Mouse (Mus musculus): ENCODE measurements around the gene Hoxd11. TPM values are rescaled to one million over a fixed set of nuclear protein-coding genes. Genes with fewer than 3 reads are reported as not detected.

The Hoxd11 gene
- polyA plus RNA-seq, 1 experiment = not detected

DNA sequence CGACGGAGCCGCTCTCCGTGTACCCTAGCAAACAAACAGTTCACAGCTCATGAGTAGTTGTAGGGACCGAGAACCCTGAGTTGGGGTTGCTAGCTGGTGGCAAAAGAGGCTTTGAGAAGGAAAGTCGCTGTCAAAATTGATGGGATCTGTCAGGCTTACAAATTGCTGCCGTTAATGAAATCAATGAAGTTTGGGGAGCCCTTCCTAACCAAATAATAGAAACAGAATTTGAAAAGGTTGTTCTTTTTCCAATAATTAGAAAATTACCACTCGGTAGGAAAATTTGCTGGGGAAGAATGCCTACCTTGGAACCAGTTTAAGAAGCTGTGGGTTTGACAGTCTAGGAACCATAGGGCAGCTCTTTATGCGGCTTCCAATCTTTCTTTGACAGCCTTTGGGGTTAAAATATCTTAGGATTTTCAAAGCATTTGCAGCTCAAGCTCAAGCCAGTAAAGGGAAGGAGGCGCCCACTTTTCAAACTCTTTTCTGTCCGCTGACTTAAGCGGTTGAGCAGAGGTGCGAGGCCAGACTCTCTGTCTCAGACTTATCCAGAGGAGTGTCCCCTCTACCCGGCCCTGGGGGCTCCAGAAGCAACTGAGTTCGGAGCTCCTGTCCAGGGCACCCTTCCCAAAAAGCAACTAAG lies 21.2 kb upstream of the Hoxd11 start:
- Histone ChIP-seq H3K27ac (ENCODE audit: control insufficient read depth, insufficient read depth, low read length) (no peak overlapping the region), H3K4me1 (replicated peaks; ENCODE audit: control insufficient read depth, insufficient read depth, low read length) (no peaks in the 10 kb centered on the region), H3K4me3 (ENCODE audit: control insufficient read depth, insufficient read depth, low read length) (no peak overlapping the region), H3K36me3 (ENCODE audit: control insufficient read depth, insufficient read depth, low read length) (no peaks in the 10 kb centered on the region), H3K27me3 (ENCODE audit: control insufficient read depth, insufficient read depth, low read length) (peaks cover 41% of the 10 kb centered on the region)
- no peak for DNase-seq
- WGBS = 7% methylated on average over 15 of the region's 15 CpGs
- TF ChIP-seq CTCF (IDR thresholded peaks at IDR 0.05; ENCODE audit: borderline replicate concordance, control insufficient read depth, extremely low read depth, insufficient read depth, low read length, poor library complexity) (no peak), POLR2A (IDR thresholded peaks at IDR 0.05; ENCODE audit: control insufficient read depth, extremely low read depth, insufficient read depth, low read length, poor library complexity) (no peak)

DNA sequence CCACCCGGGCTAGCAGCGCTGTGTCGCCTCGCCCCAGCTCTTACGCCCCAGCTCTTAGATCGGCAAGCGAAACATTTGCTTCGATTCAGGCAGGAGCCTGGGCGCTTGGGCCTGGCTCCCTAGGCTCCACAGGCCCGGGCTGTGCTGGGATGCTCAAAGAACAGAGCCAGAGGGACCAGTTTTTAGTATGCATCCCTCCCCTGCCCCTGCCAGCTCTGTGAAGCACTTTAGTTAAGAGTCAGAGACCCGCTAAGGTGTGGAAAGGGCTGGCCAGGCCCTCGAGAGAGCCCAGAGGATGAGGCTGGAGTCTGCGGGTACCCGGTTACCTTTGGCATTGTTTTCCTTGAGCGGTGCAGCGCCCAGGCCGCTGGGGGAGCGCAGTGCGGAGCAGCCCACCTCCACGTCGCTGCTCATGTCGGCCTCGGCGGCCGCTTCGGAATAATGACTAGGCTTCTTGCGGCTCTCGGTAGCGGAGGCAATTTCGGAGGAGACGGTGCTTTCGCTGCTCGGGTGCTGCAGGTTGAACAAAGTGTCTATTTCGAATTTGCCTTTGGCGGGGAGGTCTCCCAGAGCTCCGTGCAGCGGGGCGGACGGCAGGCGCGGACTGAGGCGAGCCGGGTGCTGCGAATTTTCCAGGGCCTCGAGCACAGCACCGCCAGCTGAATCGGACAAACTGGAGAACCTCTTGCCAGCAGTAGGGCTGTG lies 20.5 kb upstream of the Hoxd11 start:
- TF ChIP-seq CTCF (IDR thresholded peaks at IDR 0.05; ENCODE audit: borderline replicate concordance, control insufficient read depth, extremely low read depth, insufficient read depth, low read length, poor library complexity) (no peak), POLR2A (IDR thresholded peaks at IDR 0.05; ENCODE audit: control insufficient read depth, extremely low read depth, insufficient read depth, low read length, poor library complexity) (no peak)
- 7% methylated on average over 47 of the region's 47 CpGs for WGBS
- H3K4me1 ChIP-seq (replicated peaks; ENCODE audit: control insufficient read depth, insufficient read depth, low read length) = no peaks in the 10 kb centered on the region
- H3K27ac ChIP-seq (ENCODE audit: control insufficient read depth, insufficient read depth, low read length) = no peak overlapping the region
- peaks cover 42% of the 10 kb centered on the region for H3K27me3 ChIP-seq (ENCODE audit: control insufficient read depth, insufficient read depth, low read length)
- no peak for DNase-seq
- H3K36me3 ChIP-seq (ENCODE audit: control insufficient read depth, insufficient read depth, low read length) = no peaks in the 10 kb centered on the region
- H3K4me3 ChIP-seq (ENCODE audit: control insufficient read depth, insufficient read depth, low read length) = no peak overlapping the region

DNA sequence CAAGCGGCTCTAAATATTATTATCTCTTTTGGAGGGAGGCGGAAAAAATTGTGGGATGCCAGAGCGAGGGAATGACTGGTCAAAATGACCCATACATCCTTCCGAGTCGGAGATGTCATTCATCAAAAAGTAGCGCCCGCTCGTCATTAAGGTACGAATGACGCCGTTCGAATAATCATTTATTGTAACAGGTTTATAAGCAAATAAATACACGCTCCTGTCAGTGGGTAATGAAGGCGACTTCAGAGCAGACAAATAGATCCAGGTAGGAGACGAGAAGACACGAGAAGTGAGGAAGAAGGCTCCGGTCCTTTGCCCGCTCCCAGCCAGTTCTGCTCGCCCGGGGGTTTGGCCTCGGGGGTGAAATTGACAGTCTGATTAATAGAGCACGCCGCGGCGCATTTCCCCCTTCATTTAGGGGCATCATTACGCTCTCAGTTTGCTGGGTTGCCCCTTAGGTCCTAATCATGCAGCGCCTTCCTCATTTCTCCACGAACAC lies 19.8 kb upstream of the Hoxd11 start, which contains the start of gene Evx2:
Gene Evx2, minus strand, starts transcription at position 51 of the 499 bp plus-strand sequence.
- Histone ChIP-seq H3K36me3 (ENCODE audit: control insufficient read depth, insufficient read depth, low read length) (no peaks in the 10 kb centered on the region), H3K27ac (ENCODE audit: control insufficient read depth, insufficient read depth, low read length) (no peak within 1 kb of the TSS), H3K4me1 (replicated peaks; ENCODE audit: control insufficient read depth, insufficient read depth, low read length) (no peaks in the 10 kb centered on the region), H3K27me3 (ENCODE audit: control insufficient read depth, insufficient read depth, low read length) (peaks cover 45% of the 10 kb centered on the region), H3K4me3 (ENCODE audit: control insufficient read depth, insufficient read depth, low read length) (no peak within 1 kb of the TSS)
- 11% methylated on average over 28 of the region's 28 CpGs for WGBS
- no peak for DNase-seq
- TF ChIP-seq POLR2A (IDR thresholded peaks at IDR 0.05; ENCODE audit: control insufficient read depth, extremely low read depth, insufficient read depth, low read length, poor library complexity) = no peak
- TF ChIP-seq CTCF (IDR thresholded peaks at IDR 0.05; ENCODE audit: borderline replicate concordance, control insufficient read depth, extremely low read depth, insufficient read depth, low read length, poor library complexity) = no peak

DNA sequence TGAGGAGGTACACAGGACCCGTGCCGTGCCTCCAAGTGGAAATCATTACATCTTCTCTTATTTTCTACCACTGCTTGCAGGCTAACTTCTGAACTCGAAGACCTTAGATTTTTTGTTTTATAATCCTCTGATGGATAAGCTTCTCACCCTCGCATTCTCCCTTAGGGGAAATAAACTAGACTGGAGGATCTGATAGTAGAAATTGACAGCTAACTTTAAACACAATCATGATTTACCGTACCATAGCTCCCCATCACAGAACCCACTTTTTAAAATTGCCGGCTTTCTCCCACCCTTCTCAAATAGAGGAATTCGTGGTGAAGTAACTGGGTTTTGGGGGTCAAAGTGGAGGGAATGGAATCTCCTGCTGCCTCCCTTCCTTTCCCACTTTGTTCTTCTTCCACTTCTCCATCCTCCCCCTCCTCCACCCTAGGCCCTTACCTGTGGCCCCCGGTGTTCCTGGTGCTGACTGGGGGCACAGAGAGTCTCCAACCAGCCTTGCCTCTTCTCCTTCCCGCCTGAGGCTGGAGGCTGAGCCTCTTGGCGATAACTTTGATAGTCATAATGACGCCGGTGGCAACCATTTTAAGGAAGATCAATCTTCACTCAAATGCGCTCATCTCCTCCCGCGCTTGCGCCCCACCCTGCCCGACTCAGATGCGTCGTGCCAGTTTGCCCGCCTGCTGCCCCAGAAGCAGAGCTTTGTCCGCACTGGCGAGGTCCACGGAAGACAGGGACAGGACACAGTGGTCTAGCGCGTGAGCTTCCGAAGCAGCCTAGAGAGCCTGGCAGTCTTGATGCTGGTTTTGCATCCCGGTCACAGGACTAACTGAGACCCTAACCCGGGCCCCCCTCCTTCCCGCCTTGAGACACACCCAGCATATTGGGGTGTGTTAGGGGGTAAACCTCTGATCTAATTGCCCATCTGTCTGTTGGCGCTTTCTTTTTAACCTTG lies 18.7 kb upstream of the Hoxd11 start:
- Histone ChIP-seq H3K36me3 (ENCODE audit: control insufficient read depth, insufficient read depth, low read length) (no peaks in the 10 kb centered on the region), H3K27me3 (ENCODE audit: control insufficient read depth, insufficient read depth, low read length) (peaks cover 42% of the 10 kb centered on the region), H3K4me1 (replicated peaks; ENCODE audit: control insufficient read depth, insufficient read depth, low read length) (no peaks in the 10 kb centered on the region), H3K4me3 (ENCODE audit: control insufficient read depth, insufficient read depth, low read length) (no peak overlapping the region), H3K27ac (ENCODE audit: control insufficient read depth, insufficient read depth, low read length) (no peak overlapping the region)
- no peak for DNase-seq
- TF ChIP-seq POLR2A (IDR thresholded peaks at IDR 0.05; ENCODE audit: control insufficient read depth, extremely low read depth, insufficient read depth, low read length, poor library complexity) (no peak), CTCF (IDR thresholded peaks at IDR 0.05; ENCODE audit: borderline replicate concordance, control insufficient read depth, extremely low read depth, insufficient read depth, low read length, poor library complexity) (no peak)
- WGBS = 8% methylated on average over 30 of the region's 30 CpGs

DNA sequence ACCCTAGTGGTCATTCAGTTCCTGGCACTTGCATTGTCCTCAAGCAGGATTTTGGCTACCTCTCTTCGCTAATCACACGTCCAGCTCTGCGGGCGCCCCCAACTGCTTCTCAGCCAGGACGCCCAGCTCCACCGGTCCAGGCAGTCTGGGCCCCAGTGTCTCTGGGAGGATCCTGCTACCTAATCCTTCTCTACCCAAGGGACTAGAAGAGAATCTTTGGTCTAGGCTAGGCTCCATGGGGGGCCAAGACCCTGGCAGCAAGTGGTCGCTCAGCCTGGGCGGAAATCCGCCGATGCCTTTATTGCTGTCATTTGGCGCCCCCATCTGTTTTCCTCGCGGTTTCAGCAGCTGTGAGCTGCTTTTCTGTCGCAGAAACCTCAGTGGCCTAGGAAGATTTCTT lies 17.7 kb upstream of the Hoxd11 start:
- Histone ChIP-seq H3K4me3 (ENCODE audit: control insufficient read depth, insufficient read depth, low read length) (no peak overlapping the region), H3K4me1 (replicated peaks; ENCODE audit: control insufficient read depth, insufficient read depth, low read length) (no peaks in the 10 kb centered on the region), H3K27me3 (ENCODE audit: control insufficient read depth, insufficient read depth, low read length) (peaks cover 39% of the 10 kb centered on the region), H3K27ac (ENCODE audit: control insufficient read depth, insufficient read depth, low read length) (no peak overlapping the region), H3K36me3 (ENCODE audit: control insufficient read depth, insufficient read depth, low read length) (no peaks in the 10 kb centered on the region)
- no peak for DNase-seq
- 12% methylated on average over 14 of the region's 14 CpGs for WGBS
- TF ChIP-seq CTCF (IDR thresholded peaks at IDR 0.05; ENCODE audit: borderline replicate concordance, control insufficient read depth, extremely low read depth, insufficient read depth, low read length, poor library complexity) = 0 out of 2 replicates have a peak, but pooled peaks have one; percentile 22
- no peak for TF ChIP-seq POLR2A (IDR thresholded peaks at IDR 0.05; ENCODE audit: control insufficient read depth, extremely low read depth, insufficient read depth, low read length, poor library complexity)
